Mouse (Mus musculus): Measurements from ENCODE around the gene Ttn.

The Ttn gene

GRCm38 (mm10) chr2:76962045-76962432, 20.3 kb downstream of the Ttn start:
- no peak for DNase-seq (ENCODE audit: low spot score in 2 of 2)

- no peak for DNase-seq (ENCODE audit: low spot score in 2 of 2)
These were observed 20.8 kb downstream of the Ttn start for GRCm38 (mm10) chr2:76961420-76962044.

- DNase-seq (ENCODE audit: low spot score in 2 of 2) = no peak
These were observed 32.6 kb downstream of the Ttn start for GRCm38 (mm10) chr2:76949774-76950173.

DNA sequence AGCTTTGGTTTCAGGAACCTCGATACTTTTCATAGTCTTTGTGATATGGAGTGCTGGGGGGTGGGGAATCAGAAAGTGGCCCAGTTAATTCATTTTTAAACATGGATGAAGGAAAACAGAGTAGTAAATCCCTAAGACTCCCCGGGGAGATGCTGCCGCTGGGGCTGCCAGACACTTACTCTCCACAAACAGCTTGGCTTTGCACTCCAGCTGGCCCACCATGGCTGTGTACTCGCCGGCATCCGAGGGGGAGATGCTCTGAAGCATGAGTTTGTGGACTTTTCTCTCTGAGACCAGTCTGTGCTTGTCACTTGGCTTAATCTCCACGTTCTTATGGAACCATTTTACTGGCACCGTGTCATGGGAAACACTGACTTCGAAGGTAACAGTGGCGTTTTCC, 43.8 kb downstream of the Ttn start:
- no peak for DNase-seq (ENCODE audit: low spot score in 2 of 2)

- no peak for DNase-seq (ENCODE audit: low spot score in 2 of 2)
These were observed 52.6 kb downstream of the Ttn start for GRCm38 (mm10) chr2:76929718-76930117.

GRCm38 (mm10) chr2:76928816-76929215, 53.5 kb downstream of the Ttn start:
- DNase-seq (ENCODE audit: low spot score in 2 of 2) = no peak

GRCm38 (mm10) chr2:76928298-76928697, 54.0 kb downstream of the Ttn start:
- DNase-seq (ENCODE audit: low spot score in 2 of 2) = no peak

- no peak for DNase-seq (ENCODE audit: low spot score in 2 of 2)
These were observed 55.4 kb downstream of the Ttn start for GRCm38 (mm10) chr2:76926927-76927326.

GRCm38 (mm10) chr2:76914959-76915358, 67.4 kb downstream of the Ttn start:
- DNase-seq (ENCODE audit: low spot score in 2 of 2) = no peak

DNA sequence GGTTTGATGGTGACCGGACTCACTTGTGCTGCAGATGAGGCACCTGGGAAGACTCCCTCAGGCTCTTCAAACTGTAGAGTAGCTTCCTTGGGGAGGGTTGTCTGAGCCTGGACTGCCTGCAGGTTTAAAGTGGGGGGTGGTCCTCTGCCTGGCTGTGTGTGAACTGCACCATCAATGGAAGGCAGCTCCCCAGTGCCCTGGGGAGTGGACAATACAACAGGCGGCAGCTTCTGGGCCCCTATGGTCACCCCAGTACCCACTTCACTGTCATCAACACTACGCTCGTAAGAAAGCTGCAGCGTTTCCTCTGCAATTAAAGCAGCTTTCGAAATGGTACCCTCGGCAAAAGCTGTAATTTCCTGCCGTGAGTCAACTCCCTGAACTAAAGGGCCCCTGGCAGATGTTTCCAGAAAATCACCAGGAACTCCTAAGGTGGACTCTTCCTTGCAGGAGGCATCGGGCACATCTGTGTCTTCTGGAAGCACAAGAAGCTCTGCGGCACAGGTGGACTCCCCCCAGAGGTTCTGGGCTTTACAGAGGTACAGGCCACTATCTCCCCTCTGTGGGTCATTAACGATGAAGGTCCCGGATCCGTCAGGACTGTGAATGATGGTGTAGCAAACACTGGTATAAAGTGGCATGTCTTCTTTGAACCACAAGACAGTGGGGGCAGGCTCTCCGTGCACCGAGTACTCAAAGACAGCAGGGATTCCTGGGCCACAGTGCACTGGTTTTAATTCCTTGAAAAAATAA, 73.5 kb downstream of the Ttn start:
- no peak for DNase-seq (ENCODE audit: low spot score in 2 of 2)

GRCm38 (mm10) chr2:76903351-76903750, 79.0 kb downstream of the Ttn start:
- no peak for DNase-seq (ENCODE audit: low spot score in 2 of 2)

GRCm38 (mm10) chr2:76901476-76902086, 80.8 kb downstream of the Ttn start:
- DNase-seq (ENCODE audit: low spot score in 2 of 2) = no peak

GRCm38 (mm10) chr2:76899886-76900285, 82.5 kb downstream of the Ttn start:
- no peak for DNase-seq (ENCODE audit: low spot score in 2 of 2)

DNA sequence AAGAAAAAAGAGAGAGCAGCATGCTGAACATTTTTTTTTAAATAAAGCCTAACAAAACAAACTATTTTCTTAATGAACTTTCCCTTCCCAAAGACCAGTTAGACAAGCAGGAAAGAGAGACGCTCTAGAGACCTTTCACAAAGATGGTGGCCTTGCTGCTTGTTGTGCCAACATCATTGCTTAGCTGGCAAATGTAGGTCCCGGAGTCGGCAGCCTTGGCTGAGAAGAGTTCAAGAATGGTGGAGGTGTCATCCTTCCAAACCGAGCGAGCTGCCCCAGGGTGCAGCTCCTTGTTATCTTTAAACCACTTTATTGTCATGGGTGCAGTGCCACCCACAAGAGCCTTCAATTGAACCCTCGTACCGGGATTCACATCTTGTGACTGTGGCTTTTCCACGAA, 85.4 kb downstream of the Ttn start:
- no peak for DNase-seq (ENCODE audit: low spot score in 2 of 2)

GRCm38 (mm10) chr2:76895327-76895726, 87.0 kb downstream of the Ttn start:
- DNase-seq (ENCODE audit: low spot score in 2 of 2) = no peak

- DNase-seq (ENCODE audit: low spot score in 2 of 2) = no peak
These were observed 93.6 kb downstream of the Ttn start for GRCm38 (mm10) chr2:76888721-76889120.

- DNase-seq (ENCODE audit: low spot score in 2 of 2) = no peak
These were observed 96.5 kb downstream of the Ttn start for GRCm38 (mm10) chr2:76885855-76886254.

GRCm38 (mm10) chr2:76881406-76881805, 100.9 kb downstream of the Ttn start:
- DNase-seq (ENCODE audit: low spot score in 2 of 2) = no peak

DNA sequence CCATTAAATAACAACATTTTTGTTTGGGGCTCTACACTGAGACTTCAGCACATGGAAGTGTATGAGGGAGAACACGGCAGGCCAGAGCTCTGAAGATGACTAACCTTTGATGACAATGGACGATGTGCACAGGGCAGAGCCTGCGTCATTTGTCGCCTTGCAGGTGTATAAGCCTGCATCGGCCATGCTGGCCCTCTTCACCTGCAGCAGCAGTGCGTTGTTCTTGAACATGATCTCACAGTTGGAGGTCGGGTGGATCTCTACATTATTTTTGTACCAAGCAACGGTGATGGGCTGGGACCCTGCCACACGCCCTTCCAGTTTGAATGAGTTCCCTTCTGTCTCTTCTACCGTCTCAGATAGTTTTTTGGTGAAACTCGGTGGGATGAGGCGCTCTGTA, 106.8 kb downstream of the Ttn start:
- DNase-seq (ENCODE audit: low spot score in 2 of 2) = no peak

- no peak for DNase-seq (ENCODE audit: low spot score in 2 of 2)
These were observed 115.4 kb downstream of the Ttn start for GRCm38 (mm10) chr2:76866928-76867327.

GRCm38 (mm10) chr2:76865497-76865896, 116.8 kb downstream of the Ttn start:
- DNase-seq (ENCODE audit: low spot score in 2 of 2) = no peak

DNA sequence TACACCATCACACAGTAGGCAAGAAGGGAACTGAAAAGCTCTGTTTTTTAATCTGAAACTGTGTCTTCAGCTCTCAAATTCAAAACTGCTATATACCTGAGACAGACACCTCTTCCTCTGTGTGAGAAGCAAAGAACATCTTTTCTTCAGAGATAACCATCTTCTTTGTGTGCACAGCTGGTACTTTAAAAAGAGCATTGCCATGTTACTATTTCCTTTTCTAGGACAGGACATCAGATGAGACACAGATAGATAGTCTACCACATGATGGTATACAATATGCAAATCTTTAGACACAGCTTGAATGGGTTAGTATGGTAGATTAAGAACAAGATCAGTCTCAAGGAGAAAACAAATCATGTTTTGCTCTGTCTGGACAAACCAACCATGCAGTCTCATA, 121.0 kb downstream of the Ttn start:
- DNase-seq (ENCODE audit: low spot score in 2 of 2) = no peak

DNA sequence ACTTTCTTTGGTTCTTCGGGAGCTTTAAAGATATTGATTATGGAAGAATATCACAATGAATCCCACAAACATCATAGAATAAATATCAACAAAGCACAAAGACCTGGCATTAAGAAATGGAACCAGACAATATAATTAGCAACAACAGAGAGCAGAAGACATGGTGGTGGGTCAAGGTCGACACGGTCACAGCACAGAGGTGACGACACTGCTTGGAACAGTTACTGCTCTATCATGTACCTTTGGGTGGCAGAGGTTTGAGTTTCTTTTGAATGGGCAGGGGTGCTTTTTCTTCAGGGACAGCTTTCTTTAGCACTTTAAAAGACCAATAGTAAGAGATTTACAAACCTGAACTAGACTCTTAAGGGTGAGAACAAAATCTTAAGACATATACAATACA, 132.3 kb downstream of the Ttn start:
- DNase-seq (ENCODE audit: low spot score in 2 of 2) = no peak

Data from spleen, postnatal 10 days (tissue).